Mouse (Mus musculus): ENCODE measurements around the gene Tnnt3. TPM values are rescaled to one million over a fixed set of nuclear protein-coding genes. Genes with fewer than 3 reads are reported as not detected.

Gene Tnnt3
- polyA plus RNA-seq, 1 experiment from 2014 or later = 167 TPM

DNA sequence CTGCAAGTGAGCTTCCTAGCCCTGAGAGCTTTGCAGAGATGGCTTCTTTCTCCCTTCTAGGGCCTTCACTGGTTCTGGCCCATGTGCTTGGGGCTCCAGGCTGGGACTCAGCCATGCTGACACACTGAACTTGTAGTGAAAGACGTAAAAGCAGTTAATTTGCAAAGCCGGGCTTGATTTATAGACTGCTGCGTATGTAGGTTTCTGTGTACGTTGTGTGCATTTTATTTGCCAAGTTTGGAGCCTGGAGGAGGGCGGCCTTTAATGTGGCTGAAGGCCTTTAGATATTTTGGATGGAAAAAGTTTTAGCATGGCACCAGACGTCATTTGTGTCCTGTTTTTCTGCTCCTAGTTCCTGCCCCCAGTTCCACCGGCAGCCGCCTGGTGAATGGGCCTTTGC lies 41.2 kb downstream of the Tnnt3 start:
- H3K9me3 ChIP-seq (replicated peaks) = no peaks in the 10 kb centered on the region
- H3K36me3 ChIP-seq = peaks cover 17% of the 10 kb centered on the region
- H3K4me3 ChIP-seq (replicated peaks) = no peak overlapping the region
- H3K9ac ChIP-seq = no peak overlapping the region
- H3K27me3 ChIP-seq = no peaks in the 10 kb centered on the region
- no peak for ATAC-seq (ENCODE audit: insufficient number of reproducible peaks, low FRiP score, low TSS enrichment, low read depth)
- peak overlapping the region; percentile 95 for H3K27ac ChIP-seq (replicated peaks)
- no peak overlapping the region for H3K4me2 ChIP-seq (replicated peaks)
- 52% methylated on average over 8 of the region's 8 CpGs for WGBS
- peaks cover 60% of the 10 kb centered on the region for H3K4me1 ChIP-seq

DNA sequence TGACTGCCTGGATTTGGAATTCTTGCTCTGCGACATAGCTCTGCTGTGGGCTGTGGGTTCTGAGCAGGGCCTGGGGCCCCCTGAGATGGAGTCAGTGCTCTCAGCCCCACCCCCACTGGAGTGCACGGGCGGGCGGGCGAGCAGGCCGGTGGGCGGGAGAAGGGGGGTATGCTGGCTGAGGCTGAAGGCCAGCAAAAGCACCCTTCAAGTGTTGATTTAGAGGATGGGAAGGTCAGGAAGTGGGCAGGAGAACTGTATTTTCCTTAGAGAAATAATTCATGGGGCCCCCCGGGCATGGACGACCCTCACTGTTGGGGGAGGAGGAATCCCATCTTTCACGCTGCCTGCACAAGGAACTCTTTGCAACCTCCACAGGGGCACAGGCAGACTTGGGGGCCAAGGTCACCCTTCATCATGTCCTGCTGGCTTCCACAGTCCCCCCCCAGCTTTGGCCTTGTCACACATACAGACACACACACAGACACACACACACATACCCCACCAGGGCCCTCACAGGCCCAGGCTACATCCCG lies 44.2 kb downstream of the Tnnt3 start:
- WGBS = 13% methylated on average over 11 of the region's 11 CpGs
- Histone ChIP-seq H3K27ac (replicated peaks) (peak overlapping the region; percentile 81), H3K36me3 (peaks cover 9% of the 10 kb centered on the region), H3K27me3 (no peaks in the 10 kb centered on the region), H3K9ac (no peak overlapping the region), H3K4me3 (replicated peaks) (no peak overlapping the region), H3K9me3 (replicated peaks) (no peaks in the 10 kb centered on the region), H3K4me2 (replicated peaks) (no peak overlapping the region), H3K4me1 (peaks cover 50% of the 10 kb centered on the region)
- ATAC-seq (ENCODE audit: insufficient number of reproducible peaks, low FRiP score, low TSS enrichment, low read depth) = peak; percentile 52

DNA sequence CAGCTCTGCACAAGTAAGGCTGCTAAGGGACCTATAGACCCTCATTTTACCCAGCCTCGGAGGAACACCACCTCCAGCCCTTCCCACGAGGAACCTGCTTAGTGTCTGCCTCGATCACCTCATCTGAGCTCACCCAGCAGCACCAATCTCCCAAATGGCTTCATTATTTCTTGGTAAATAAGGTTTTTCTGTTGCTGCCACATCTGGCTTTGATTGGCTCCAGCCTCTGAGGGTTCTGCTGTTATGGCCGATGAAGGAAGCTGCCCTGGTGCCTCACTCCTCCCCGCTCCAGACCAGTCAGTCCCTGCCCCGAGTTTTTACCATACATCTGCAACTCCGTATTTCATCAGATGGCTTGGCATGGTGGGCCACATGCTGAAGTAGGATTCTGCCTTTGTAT lies 47.3 kb downstream of the Tnnt3 start:
- H3K4me1 ChIP-seq = peaks cover 36% of the 10 kb centered on the region
- 45% methylated on average over 7 of the region's 7 CpGs for WGBS
- peaks cover 5% of the 10 kb centered on the region for H3K36me3 ChIP-seq
- H3K9me3 ChIP-seq (replicated peaks) = no peaks in the 10 kb centered on the region
- H3K27me3 ChIP-seq = no peaks in the 10 kb centered on the region
- peak overlapping the region; percentile 66 for H3K27ac ChIP-seq (replicated peaks)
- no peak overlapping the region for H3K9ac ChIP-seq
- no peak for ATAC-seq (ENCODE audit: insufficient number of reproducible peaks, low FRiP score, low TSS enrichment, low read depth)
- no peak overlapping the region for H3K4me3 ChIP-seq (replicated peaks)
- no peak overlapping the region for H3K4me2 ChIP-seq (replicated peaks)

DNA sequence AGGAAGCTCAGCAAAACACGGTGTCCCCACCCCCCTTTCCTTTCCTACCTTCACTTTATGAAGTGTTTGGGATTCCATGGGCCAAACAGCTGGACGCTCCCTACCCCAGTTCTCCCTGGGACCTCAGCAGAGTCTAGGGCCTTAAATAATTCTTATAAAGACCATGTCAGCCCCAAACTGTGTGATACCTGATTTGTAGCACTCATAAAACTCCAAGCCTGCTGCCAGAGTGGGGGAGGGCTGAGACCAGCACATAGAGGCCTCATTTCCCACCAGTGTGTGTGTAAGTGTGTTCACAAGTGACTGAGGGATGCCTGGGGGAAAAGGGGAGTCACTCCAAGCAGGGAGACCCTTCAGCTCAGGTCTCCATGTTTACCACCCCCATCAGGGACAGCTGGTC lies 49.2 kb downstream of the Tnnt3 start:
- WGBS = 34% methylated on average over 2 of the region's 2 CpGs
- Histone ChIP-seq H3K4me2 (replicated peaks) (no peak overlapping the region), H3K4me1 (peaks cover 38% of the 10 kb centered on the region), H3K27ac (replicated peaks) (0 out of 2 replicates have a peak overlapping the region, but pooled peaks have one; percentile 0), H3K9me3 (replicated peaks) (no peaks in the 10 kb centered on the region), H3K4me3 (replicated peaks) (no peak overlapping the region), H3K36me3 (no peaks in the 10 kb centered on the region), H3K27me3 (no peaks in the 10 kb centered on the region), H3K9ac (no peak overlapping the region)
- no peak for ATAC-seq (ENCODE audit: insufficient number of reproducible peaks, low FRiP score, low TSS enrichment, low read depth)

DNA sequence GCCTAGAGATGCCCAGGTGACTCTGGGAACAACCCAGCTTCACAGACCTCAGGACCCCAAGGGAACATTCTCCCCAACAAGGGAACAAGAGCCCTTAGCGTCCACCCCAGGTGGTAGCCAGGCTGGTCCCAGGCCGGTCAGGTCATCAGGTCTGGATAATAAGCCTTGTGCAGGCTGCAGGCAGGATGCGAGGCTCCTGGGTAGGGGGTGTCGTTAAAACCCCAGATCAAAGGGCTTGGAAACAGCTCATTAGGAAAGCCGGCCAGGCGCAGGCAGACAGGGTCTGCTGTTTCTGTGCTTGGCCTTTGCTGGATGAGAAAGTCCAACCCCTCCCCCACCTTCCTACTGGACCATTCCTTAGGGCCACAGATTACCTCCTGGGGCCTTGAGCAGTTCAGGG lies 50.1 kb downstream of the Tnnt3 start:
- Histone ChIP-seq H3K4me3 (replicated peaks) (no peak overlapping the region), H3K36me3 (no peaks in the 10 kb centered on the region), H3K4me2 (replicated peaks) (no peak overlapping the region), H3K4me1 (peaks cover 38% of the 10 kb centered on the region), H3K9me3 (replicated peaks) (no peaks in the 10 kb centered on the region), H3K27ac (replicated peaks) (no peak overlapping the region), H3K27me3 (no peaks in the 10 kb centered on the region), H3K9ac (no peak overlapping the region)
- 42% methylated on average over 6 of the region's 6 CpGs for WGBS
- no peak for ATAC-seq (ENCODE audit: insufficient number of reproducible peaks, low FRiP score, low TSS enrichment, low read depth)

DNA sequence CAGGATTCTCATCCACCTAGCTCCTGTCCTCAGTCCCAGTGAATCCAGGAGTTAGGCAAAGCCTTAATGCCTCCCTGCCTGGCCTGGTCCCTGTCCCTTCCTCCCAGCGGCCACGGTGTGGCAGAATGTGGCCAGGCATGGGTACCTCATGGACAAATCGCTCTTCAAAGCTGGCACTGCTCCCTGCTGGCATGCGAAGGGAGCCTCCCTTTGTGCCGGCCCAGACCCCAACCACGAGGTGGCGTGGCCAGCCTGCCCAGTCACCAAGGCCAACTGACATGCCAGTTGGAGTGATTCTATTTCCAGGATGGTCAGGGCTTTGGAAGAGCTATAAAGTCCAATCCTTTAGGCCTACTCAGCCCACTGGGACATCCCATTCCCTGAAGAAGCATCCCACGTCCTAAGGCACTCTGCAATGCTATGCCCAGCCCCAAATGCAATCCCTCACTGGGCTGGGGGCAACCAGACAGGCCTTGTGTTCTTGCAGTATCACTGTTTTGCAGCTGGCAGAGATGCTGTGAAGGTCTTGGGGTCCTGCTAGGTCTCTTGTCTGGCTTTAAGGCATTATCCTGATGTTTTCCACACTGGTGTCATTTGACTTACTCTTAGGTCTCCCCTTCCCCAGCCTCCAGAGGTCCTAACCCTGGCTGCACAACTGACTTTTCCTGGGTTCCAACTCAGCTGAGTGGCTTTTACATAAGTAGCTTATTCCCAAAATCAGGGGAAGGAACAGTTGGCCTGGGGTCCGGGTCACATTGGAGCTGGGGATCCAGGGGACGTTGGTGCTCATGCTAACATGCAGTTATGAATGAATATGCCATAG lies 51.5 kb downstream of the Tnnt3 start:
- Histone ChIP-seq H3K27ac (replicated peaks) (0 out of 2 replicates have a peak overlapping the region, but pooled peaks have one; percentile 58), H3K4me3 (replicated peaks) (no peak overlapping the region), H3K4me2 (replicated peaks) (no peak overlapping the region), H3K27me3 (no peaks in the 10 kb centered on the region), H3K4me1 (peaks cover 51% of the 10 kb centered on the region), H3K36me3 (no peaks in the 10 kb centered on the region), H3K9me3 (replicated peaks) (no peaks in the 10 kb centered on the region), H3K9ac (no peak overlapping the region)
- WGBS = 76% methylated on average over 10 of the region's 10 CpGs
- no peak for ATAC-seq (ENCODE audit: insufficient number of reproducible peaks, low FRiP score, low TSS enrichment, low read depth)

DNA sequence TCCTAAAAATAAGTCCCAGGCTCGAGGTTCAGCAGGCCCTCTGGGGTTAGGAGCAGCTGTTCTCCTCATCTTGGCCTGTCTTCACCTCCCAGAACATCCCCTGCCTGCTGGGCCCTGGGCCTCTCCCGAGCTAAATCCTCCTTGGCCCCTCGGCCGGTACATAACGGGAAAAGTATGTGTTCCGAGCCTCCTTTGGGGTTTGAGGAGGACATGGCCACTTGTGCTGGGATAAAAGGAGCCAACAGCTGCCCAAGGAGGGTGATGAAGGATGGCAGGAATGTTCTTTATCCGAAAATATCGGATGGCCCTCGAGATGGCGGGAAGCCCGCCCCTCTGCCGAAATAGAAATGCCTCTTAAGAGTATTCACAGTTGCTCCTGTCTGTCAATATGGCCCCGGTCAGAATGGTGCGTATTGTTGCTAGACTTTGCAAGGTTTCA lies 52.3 kb downstream of the Tnnt3 start:
- no peak overlapping the region for H3K4me3 ChIP-seq (replicated peaks)
- no peaks in the 10 kb centered on the region for H3K9me3 ChIP-seq (replicated peaks)
- 64% methylated on average over 14 of the region's 14 CpGs for WGBS
- H3K36me3 ChIP-seq = no peaks in the 10 kb centered on the region
- H3K27ac ChIP-seq (replicated peaks) = peak overlapping the region; percentile 89; the same call in 1 of the 2 replicates
- H3K4me2 ChIP-seq (replicated peaks) = no peak overlapping the region
- H3K9ac ChIP-seq = no peak overlapping the region
- 0 out of 2 replicates have a peak, but pooled peaks have one; percentile 30 for ATAC-seq (ENCODE audit: insufficient number of reproducible peaks, low FRiP score, low TSS enrichment, low read depth)
- H3K27me3 ChIP-seq = no peaks in the 10 kb centered on the region
- H3K4me1 ChIP-seq = peaks cover 56% of the 10 kb centered on the region

DNA sequence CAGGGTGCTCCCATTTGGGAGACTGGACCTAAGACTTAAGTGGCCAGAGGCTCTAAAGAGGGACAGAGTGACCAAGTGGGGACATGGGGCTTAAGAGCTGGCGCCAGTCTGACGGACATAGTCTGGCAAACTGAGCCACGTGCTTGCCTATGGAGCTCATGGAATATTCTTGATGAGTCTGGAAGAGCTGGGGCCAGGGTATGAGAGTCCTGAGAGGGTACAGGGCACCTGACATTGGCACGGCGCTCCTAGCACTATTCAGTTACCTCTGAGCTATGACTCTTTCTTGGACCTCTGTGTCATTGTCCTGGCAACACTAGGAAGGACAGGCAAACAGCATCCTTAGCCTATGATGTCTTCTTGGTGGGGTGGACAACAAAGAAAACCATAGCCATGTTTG lies 53.1 kb downstream of the Tnnt3 start:
- no peaks in the 10 kb centered on the region for H3K9me3 ChIP-seq (replicated peaks)
- peaks cover 49% of the 10 kb centered on the region for H3K4me1 ChIP-seq
- peak overlapping the region; percentile 89 for H3K27ac ChIP-seq (replicated peaks)
- no peak overlapping the region for H3K9ac ChIP-seq
- no peak overlapping the region for H3K4me3 ChIP-seq (replicated peaks)
- 90% methylated on average over 5 of the region's 5 CpGs for WGBS
- no peak overlapping the region for H3K4me2 ChIP-seq (replicated peaks)
- H3K27me3 ChIP-seq = no peaks in the 10 kb centered on the region
- H3K36me3 ChIP-seq = no peaks in the 10 kb centered on the region
- no peak for ATAC-seq (ENCODE audit: insufficient number of reproducible peaks, low FRiP score, low TSS enrichment, low read depth)

DNA sequence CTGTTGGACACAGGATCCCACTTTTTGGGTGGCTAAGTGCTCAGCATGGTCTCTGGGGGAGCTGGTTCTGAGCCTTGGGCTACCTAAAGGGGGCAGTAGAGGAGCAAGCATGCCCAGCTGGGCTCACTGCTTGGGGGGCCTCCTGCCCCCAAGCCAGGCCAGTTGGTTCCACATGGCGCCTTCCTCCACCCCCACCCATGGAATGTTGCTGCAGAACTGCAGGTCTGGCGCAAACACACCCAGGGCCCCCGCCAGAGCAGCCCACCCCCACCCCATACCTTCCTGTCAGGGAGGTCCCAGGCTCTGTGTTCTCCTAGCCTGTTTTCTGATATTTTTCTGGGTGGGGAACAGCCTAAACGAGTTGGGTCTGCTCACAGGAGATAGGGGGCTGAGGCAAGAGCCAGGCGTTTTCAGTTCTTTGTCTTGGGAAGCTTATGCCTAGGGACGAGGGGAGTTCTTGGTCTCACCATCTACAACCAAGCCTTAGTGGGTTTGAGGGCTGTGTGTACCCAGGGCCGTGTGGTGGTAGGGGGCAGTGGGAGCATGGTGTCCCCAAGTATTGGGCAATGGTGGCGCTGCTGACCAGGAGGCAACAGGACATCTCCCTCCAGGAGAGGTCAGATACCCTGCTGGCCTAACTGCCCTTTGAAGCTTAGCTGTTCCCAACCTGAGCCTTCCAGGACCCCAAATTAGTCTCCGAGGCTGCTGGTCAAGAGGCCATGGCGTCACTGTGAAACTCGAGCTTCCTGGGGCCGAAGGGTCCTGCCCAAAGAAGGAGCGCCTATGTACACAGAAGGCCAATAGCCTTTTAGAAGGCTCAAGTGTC lies 54.2 kb downstream of the Tnnt3 start:
- Histone ChIP-seq H3K4me2 (replicated peaks) (no peak overlapping the region), H3K4me3 (replicated peaks) (no peak overlapping the region), H3K36me3 (no peaks in the 10 kb centered on the region), H3K9ac (no peak overlapping the region), H3K27me3 (no peaks in the 10 kb centered on the region), H3K9me3 (replicated peaks) (no peaks in the 10 kb centered on the region), H3K4me1 (peaks cover 48% of the 10 kb centered on the region), H3K27ac (replicated peaks) (peak overlapping the region; percentile 89)
- peak; percentile 30 for ATAC-seq (ENCODE audit: insufficient number of reproducible peaks, low FRiP score, low TSS enrichment, low read depth)
- WGBS = 21% methylated on average over 13 of the region's 13 CpGs

DNA sequence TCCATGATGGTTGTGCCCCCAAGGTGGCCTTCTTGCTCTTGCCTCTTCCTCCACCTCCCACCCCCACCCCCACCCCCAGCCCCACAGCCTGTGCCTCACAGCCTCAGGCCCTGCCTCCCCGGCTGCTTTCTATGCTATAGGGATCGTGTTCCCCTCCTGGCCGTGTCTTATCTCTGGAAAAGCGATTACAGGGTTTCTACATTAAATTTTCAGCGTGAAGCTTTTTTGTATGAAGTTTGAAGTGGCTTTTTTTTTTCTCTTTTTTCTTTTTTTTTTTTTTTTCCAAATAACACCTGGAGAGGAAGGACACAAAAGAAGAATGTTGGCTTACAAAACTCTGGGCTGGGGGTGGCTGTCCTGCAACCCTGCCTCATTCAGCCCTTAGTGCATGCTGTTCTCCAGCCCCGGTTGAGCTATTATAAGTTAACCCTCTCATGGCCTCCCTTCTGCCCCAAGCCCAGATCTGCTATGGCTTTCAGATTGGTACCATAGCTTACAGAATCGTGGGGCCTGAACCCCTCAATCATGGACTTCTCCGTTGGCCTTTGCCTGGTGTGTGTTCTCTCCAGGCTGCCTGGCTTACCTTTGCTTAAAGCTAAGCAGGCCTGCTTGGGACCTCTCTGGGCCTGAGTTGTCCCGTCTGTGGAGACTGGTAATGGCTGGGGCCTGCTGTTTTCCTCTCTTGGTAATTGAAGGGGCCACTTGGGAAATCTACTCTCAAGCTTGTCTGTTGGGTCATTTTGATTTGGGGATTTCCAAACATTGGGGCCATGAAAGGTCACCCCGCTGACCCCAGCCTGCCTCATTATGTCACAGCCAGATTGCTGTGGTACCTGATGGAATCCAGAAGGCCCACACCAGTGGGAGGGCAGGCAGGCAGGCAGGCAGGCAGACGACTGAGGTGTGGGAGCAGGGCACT lies 55.0 kb downstream of the Tnnt3 start:
- no peak overlapping the region for H3K9ac ChIP-seq
- no peak overlapping the region for H3K4me3 ChIP-seq (replicated peaks)
- H3K9me3 ChIP-seq (replicated peaks) = no peaks in the 10 kb centered on the region
- H3K4me2 ChIP-seq (replicated peaks) = no peak overlapping the region
- H3K27ac ChIP-seq (replicated peaks) = peak overlapping the region; percentile 89
- no peak for ATAC-seq (ENCODE audit: insufficient number of reproducible peaks, low FRiP score, low TSS enrichment, low read depth)
- WGBS = 17% methylated on average over 11 of the region's 11 CpGs
- peaks cover 42% of the 10 kb centered on the region for H3K4me1 ChIP-seq
- no peaks in the 10 kb centered on the region for H3K36me3 ChIP-seq
- H3K27me3 ChIP-seq = no peaks in the 10 kb centered on the region
